Mouse (Mus musculus): Measurements from ENCODE around the gene Dmrtc2. TPM values are rescaled to one million over a fixed set of nuclear protein-coding genes. Genes with fewer than 3 reads are reported as not detected.
"Not testable (repeated sequence)": the region's sequence is repeated elsewhere in the genome, so short reads cannot be mapped to it uniquely, and the experiment has no call there.

Gene Dmrtc2
- not detected in 2 replicates for total RNA-seq (2014; rRNA removed; ENCODE audit: low replicate concordance)
- not detected in 2 replicates for polyA plus RNA-seq (2015; fragmentation: Nextera tagmentation; extraction: Ambion mirVana)

- H3K4me3 ChIP-seq (ENCODE audit: low read depth, low read length), result no peak within 1 kb of the TSS
- 45% methylated on average over 41 of the region's 41 CpGs for WGBS
- H3K27me3 ChIP-seq (ENCODE audit: control insufficient read depth, insufficient read depth, low read length), result peaks cover 13% of the 10 kb centered on the region; the same call in 1 of the 2 replicates
- DNase-seq (ENCODE audit: low spot score) (no peak), ATAC-seq (ENCODE audit: insufficient read depth, low read depth) (no peak)
- no peak within 1 kb of the TSS for H3K9ac ChIP-seq (replicated peaks; ENCODE audit: low read depth, low read length)
- H3K9me3 ChIP-seq (replicated peaks; ENCODE audit: control insufficient read depth, low read length), result no peaks in the 10 kb centered on the region
- TF ChIP-seq EP300 (IDR thresholded peaks at IDR 0.05; ENCODE audit: low read depth) (no peak), CTCF (IDR thresholded peaks at IDR 0.05; ENCODE audit: low read depth) (no peak)
- no peak within 1 kb of the TSS for H3K27ac ChIP-seq (ENCODE audit: low read depth)
- no peaks in the 10 kb centered on the region for H3K4me1 ChIP-seq (ENCODE audit: control insufficient read depth, insufficient read depth)
- H3K36me3 ChIP-seq (replicated peaks; ENCODE audit: control insufficient read depth, insufficient read depth, low read length), result no peaks in the 10 kb centered on the region
- H3K4me2 ChIP-seq (ENCODE audit: low read depth, low read length), result no peak within 1 kb of the TSS
Measured at GRCm38 (mm10) chr7:24869532-24870165, at the start of gene Dmrtc2, which contains the start of gene Lypd4. TSS of gene Dmrtc2 (plus strand) at chr7:24870057. TSS of gene Lypd4 (minus strand) at chr7:24869941.

- DNase-seq (ENCODE audit: low spot score), result no peak
- no peak overlapping the region for H3K27ac ChIP-seq (ENCODE audit: low read depth)
- no peaks in the 10 kb centered on the region for H3K36me3 ChIP-seq (replicated peaks; ENCODE audit: control insufficient read depth, insufficient read depth, low read length)
- no peak overlapping the region for H3K4me3 ChIP-seq (ENCODE audit: low read depth, low read length)
- H3K4me2 ChIP-seq (ENCODE audit: low read depth, low read length), result no peak overlapping the region
- H3K4me1 ChIP-seq (ENCODE audit: control insufficient read depth, insufficient read depth), result no peaks in the 10 kb centered on the region
- no peaks in the 10 kb centered on the region for H3K27me3 ChIP-seq (ENCODE audit: control insufficient read depth, insufficient read depth, low read length)
- TF ChIP-seq EP300 (IDR thresholded peaks at IDR 0.05; ENCODE audit: low read depth), result no peak
- TF ChIP-seq CTCF (IDR thresholded peaks at IDR 0.05; ENCODE audit: low read depth), result no peak
- 33% methylated on average over 7 of the region's 7 CpGs for WGBS
- H3K9ac ChIP-seq (replicated peaks; ENCODE audit: low read depth, low read length), result no peak overlapping the region
- no peaks in the 10 kb centered on the region for H3K9me3 ChIP-seq (replicated peaks; ENCODE audit: control insufficient read depth, low read length)
- ATAC-seq (ENCODE audit: insufficient read depth, low read depth), result no peak
Measured at GRCm38 (mm10) chr7:24824452-24824851, 45.4 kb upstream of the Dmrtc2 start.

GRCm38 (mm10) chr7:24827181-24827580 lies 42.7 kb upstream of the Dmrtc2 start:
- H3K27ac ChIP-seq (ENCODE audit: low read depth), result no peak overlapping the region
- H3K9me3 ChIP-seq (replicated peaks; ENCODE audit: control insufficient read depth, low read length), result no peaks in the 10 kb centered on the region
- H3K36me3 ChIP-seq (replicated peaks; ENCODE audit: control insufficient read depth, insufficient read depth, low read length), result no peaks in the 10 kb centered on the region
- no peaks in the 10 kb centered on the region for H3K4me1 ChIP-seq (ENCODE audit: control insufficient read depth, insufficient read depth)
- DNase-seq (ENCODE audit: low spot score) (no peak), ATAC-seq (ENCODE audit: insufficient read depth, low read depth) (no peak)
- TF ChIP-seq CTCF (IDR thresholded peaks at IDR 0.05; ENCODE audit: low read depth) (no peak), EP300 (IDR thresholded peaks at IDR 0.05; ENCODE audit: low read depth) (no peak)
- no peak overlapping the region for H3K9ac ChIP-seq (replicated peaks; ENCODE audit: low read depth, low read length)
- no peak overlapping the region for H3K4me3 ChIP-seq (ENCODE audit: low read depth, low read length)
- 83% methylated on average over 4 of the region's 4 CpGs for WGBS
- no peak overlapping the region for H3K4me2 ChIP-seq (ENCODE audit: low read depth, low read length)
- H3K27me3 ChIP-seq (ENCODE audit: control insufficient read depth, insufficient read depth, low read length), result no peaks in the 10 kb centered on the region

GRCm38 (mm10) chr7:24838732-24839409 lies 31.0 kb upstream of the Dmrtc2 start:
- not testable (repeated sequence) for H3K4me3 ChIP-seq (ENCODE audit: low read depth, low read length); ATAC-seq (ENCODE audit: insufficient read depth, low read depth); H3K27me3 ChIP-seq (ENCODE audit: control insufficient read depth, insufficient read depth, low read length); H3K4me2 ChIP-seq (ENCODE audit: low read depth, low read length); H3K9me3 ChIP-seq (replicated peaks; ENCODE audit: control insufficient read depth, low read length); H3K27ac ChIP-seq (ENCODE audit: low read depth); H3K9ac ChIP-seq (replicated peaks; ENCODE audit: low read depth, low read length); DNase-seq (ENCODE audit: low spot score); H3K36me3 ChIP-seq (replicated peaks; ENCODE audit: control insufficient read depth, insufficient read depth, low read length); H3K4me1 ChIP-seq (ENCODE audit: control insufficient read depth, insufficient read depth)
- WGBS, result 62% methylated on average over 11 of the region's 13 CpGs

- Histone ChIP-seq H3K4me1 (ENCODE audit: control insufficient read depth, insufficient read depth) (no peaks in the 10 kb centered on the region), H3K9me3 (replicated peaks; ENCODE audit: control insufficient read depth, low read length) (no peaks in the 10 kb centered on the region), H3K27me3 (ENCODE audit: control insufficient read depth, insufficient read depth, low read length) (no peaks in the 10 kb centered on the region), H3K36me3 (replicated peaks; ENCODE audit: control insufficient read depth, insufficient read depth, low read length) (no peaks in the 10 kb centered on the region), H3K4me3 (ENCODE audit: low read depth, low read length) (no peak overlapping the region), H3K27ac (ENCODE audit: low read depth) (no peak overlapping the region), H3K9ac (replicated peaks; ENCODE audit: low read depth, low read length) (no peak overlapping the region), H3K4me2 (ENCODE audit: low read depth, low read length) (no peak overlapping the region)
- DNase-seq (ENCODE audit: low spot score), result no peak
- ATAC-seq (ENCODE audit: insufficient read depth, low read depth), result no peak
- WGBS, result 67% methylated on average over 8 of the region's 8 CpGs
- TF ChIP-seq CTCF (IDR thresholded peaks at IDR 0.05; ENCODE audit: low read depth), result no peak
- TF ChIP-seq EP300 (IDR thresholded peaks at IDR 0.05; ENCODE audit: low read depth), result no peak
Measured at GRCm38 (mm10) chr7:24839410-24839808, 30.4 kb upstream of the Dmrtc2 start.

All from heart, postnatal 0 days (tissue).